19 mouse cellular contexts compared by ENCODE assay signal in the genomic region with DNA sequence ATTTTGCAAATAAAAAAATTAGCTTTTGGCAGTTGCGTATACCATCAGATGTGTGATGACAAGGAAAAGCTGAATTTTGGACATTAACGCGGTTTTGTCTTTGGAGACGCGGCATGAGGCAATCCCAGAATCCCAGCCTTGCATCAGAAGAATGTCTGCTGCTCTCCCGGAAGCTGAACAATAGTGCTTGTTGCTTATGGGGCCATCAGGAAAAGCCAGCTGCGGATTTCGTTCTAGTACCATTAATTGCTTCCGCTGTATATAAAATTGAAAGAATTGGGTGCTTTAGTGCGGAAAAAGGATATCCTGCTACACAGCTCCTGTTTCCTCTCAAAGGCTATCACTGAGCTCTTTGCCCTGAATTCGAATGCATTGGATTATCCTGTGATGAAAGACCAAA. TPM values are rescaled to one million over a fixed set of nuclear protein-coding genes. Genes with fewer than 3 reads are reported as not detected.
DNase-seq lines count a peak whose midpoint lies in the region; ATAC-seq and TF ChIP-seq lines count a peak whose summit lies in the region.
"Had no signal": no experiment of that assay in that cellular context is flagged by ENCODE, and none has a peak within 500 bp of the region (broad histone marks: within the 10 kb centered on the region; RNA-seq: fewer than 3 reads in every experiment).

No protein-coding gene starts in this region.

- no peak overlapping the region for H3K4me2 ChIP-seq in forebrain, embryonic 15.5 days (replicated peaks)
- no peak overlapping the region for H3K4me2 ChIP-seq in forebrain, embryonic 12.5 days
- H3K4me2 ChIP-seq in lung, embryonic 14.5 days = peak overlapping the region; percentile 38
- H3K4me2 ChIP-seq: embryonic facial prominence, embryonic 15.5 days; kidney, embryonic 15.5 days; liver, embryonic 12.5 days; neural tube, embryonic 13.5 days had no signal

- H3K9ac ChIP-seq in forebrain, embryonic 15.5 days (replicated peaks) = 0 out of 2 replicates have a peak overlapping the region, but pooled peaks have one; percentile 7
- H3K9ac ChIP-seq in forebrain, embryonic 12.5 days = no peak overlapping the region
- H3K9ac ChIP-seq in lung, embryonic 14.5 days = no peak overlapping the region
- H3K9ac ChIP-seq: embryonic facial prominence, embryonic 15.5 days; kidney, embryonic 15.5 days; liver, embryonic 12.5 days; neural tube, embryonic 13.5 days had no signal

- H3K4me3 ChIP-seq in forebrain, embryonic 15.5 days = no peak overlapping the region
- no peak overlapping the region for H3K4me3 ChIP-seq in forebrain, embryonic 12.5 days (replicated peaks)
- H3K4me3 ChIP-seq in lung, embryonic 14.5 days (ENCODE audit: low read depth, low read length) = no peak overlapping the region
- H3K4me3 ChIP-seq: embryonic facial prominence, embryonic 15.5 days; hindbrain, embryonic 10.5 days; kidney, embryonic 15.5 days; liver, embryonic 12.5 days; neural tube, embryonic 13.5 days had no signal

- H3K27ac ChIP-seq in forebrain, embryonic 15.5 days (replicated peaks) = no peak overlapping the region
- no peak overlapping the region for H3K27ac ChIP-seq in forebrain, embryonic 12.5 days
- H3K27ac ChIP-seq in lung, embryonic 14.5 days (ENCODE audit: low read depth) = peak overlapping the region; percentile 52; the same call in 1 of the 2 replicates
- H3K27ac ChIP-seq: embryonic facial prominence, embryonic 15.5 days; hindbrain, embryonic 10.5 days; kidney, embryonic 15.5 days; liver, embryonic 12.5 days; neural tube, embryonic 13.5 days had no signal

- WGBS in forebrain, embryonic 15.5 days = 57% methylated on average over 11 of the region's 11 CpGs
- 66% methylated on average over 11 of the region's 11 CpGs for WGBS in forebrain, embryonic 12.5 days
- 35% methylated on average over 11 of the region's 11 CpGs for WGBS in lung, embryonic 14.5 days

- peaks cover 19% of the 10 kb centered on the region for H3K4me1 ChIP-seq in forebrain, embryonic 15.5 days
- H3K4me1 ChIP-seq in forebrain, embryonic 12.5 days = peaks cover 20% of the 10 kb centered on the region
- H3K4me1 ChIP-seq in lung, embryonic 14.5 days (ENCODE audit: insufficient read depth) = peaks cover 5% of the 10 kb centered on the region; the same call in 1 of the 2 replicates

- DNase-seq in lung, embryonic 14.5 days = peak; percentile 83
- DNase-seq in lung, postnatal 36 days = no peak
- peak; percentile 63 for DNase-seq in MN1 (ENCODE audit: low spot score)
- peak; percentile 34 to 58 for DNase-seq in lung, postnatal 4 days
- DNase-seq in urinary bladder, postnatal 14 days (ENCODE audit: low spot score) = no peak
- DNase-seq: adrenal gland, postnatal 10 days; cerebellum, adult 8-10 months; heart, adult 18-20 months; layer of hippocampus, postnatal 36 days; spleen, adult 18-20 months; thymus, postnatal 25 days had no signal

- TF ChIP-seq CTCF in lung, embryonic 14.5 days (IDR thresholded peaks at IDR 0.05; ENCODE audit: low read depth) = no peak

- H3K36me3 ChIP-seq in forebrain, embryonic 15.5 days = no peaks in the 10 kb centered on the region
- H3K36me3 ChIP-seq in forebrain, embryonic 12.5 days (replicated peaks) = no peaks in the 10 kb centered on the region
- H3K36me3 ChIP-seq in lung, embryonic 14.5 days (ENCODE audit: insufficient read depth) = no peaks in the 10 kb centered on the region
- H3K36me3 ChIP-seq: embryonic facial prominence, embryonic 15.5 days; hindbrain, embryonic 10.5 days; kidney, embryonic 15.5 days; liver, embryonic 12.5 days; neural tube, embryonic 13.5 days had no signal

- H3K9me3 ChIP-seq in forebrain, embryonic 15.5 days = no peaks in the 10 kb centered on the region
- H3K9me3 ChIP-seq in forebrain, embryonic 12.5 days = no peaks in the 10 kb centered on the region
- H3K9me3 ChIP-seq in lung, embryonic 14.5 days (ENCODE audit: low read depth, low read length) = no peaks in the 10 kb centered on the region
- H3K9me3 ChIP-seq: embryonic facial prominence, embryonic 15.5 days; hindbrain, embryonic 10.5 days; kidney, embryonic 15.5 days; liver, embryonic 12.5 days; neural tube, embryonic 13.5 days had no signal

- H3K27me3 ChIP-seq in forebrain, embryonic 15.5 days = no peaks in the 10 kb centered on the region
- no peaks in the 10 kb centered on the region for H3K27me3 ChIP-seq in forebrain, embryonic 12.5 days
- no peaks in the 10 kb centered on the region for H3K27me3 ChIP-seq in lung, embryonic 14.5 days (ENCODE audit: insufficient read depth, low read length)
- H3K27me3 ChIP-seq: embryonic facial prominence, embryonic 15.5 days; neural tube, embryonic 13.5 days had no signal

- no peak for ATAC-seq in forebrain, embryonic 15.5 days (replicated peaks)
- no peak for ATAC-seq in forebrain, embryonic 12.5 days (ENCODE audit: low FRiP score)
- 0 out of 2 replicates have a peak, but pooled peaks have one; percentile 37 for ATAC-seq in lung, embryonic 14.5 days (ENCODE audit: insufficient read depth)
- ATAC-seq: liver, embryonic 12.5 days had no signal

RNA-seq across cellular contexts. Expression of a gene that starts 8.8 kb away (rescaled TPM):
- 23.4 and 24.7 TPM in 2 replicates for polyA plus RNA-seq in forebrain, embryonic 15.5 days (2015; fragmentation: Nextera tagmentation; extraction: Ambion mirVana)
- polyA plus RNA-seq in forebrain, embryonic 12.5 days (2016; fragmentation: Nextera tagmentation; extraction: Ambion mirVana) = 47.5 and 49.5 TPM in 2 replicates
- polyA plus RNA-seq in lung, embryonic 14.5 days (2014; fragmentation: Nextera tagmentation; extraction: Ambion mirVana) = 51.1 and 52.7 TPM in 2 replicates

RNA-seq across cellular contexts. Expression of a gene that starts 10.7 kb away (rescaled TPM):
- polyA plus RNA-seq in forebrain, embryonic 15.5 days (2015; fragmentation: Nextera tagmentation; extraction: Ambion mirVana) = not detected in 2 replicates
- polyA plus RNA-seq in forebrain, embryonic 12.5 days (2016; fragmentation: Nextera tagmentation; extraction: Ambion mirVana) = not detected in 2 replicates
- not detected in 2 replicates for polyA plus RNA-seq in lung, embryonic 14.5 days (2014; fragmentation: Nextera tagmentation; extraction: Ambion mirVana)
- polyA plus RNA-seq: embryonic facial prominence, embryonic 15.5 days; heart, embryonic 16.5 days; hindbrain, embryonic 10.5 days; kidney, embryonic 15.5 days; liver, embryonic 12.5 days; neural tube, embryonic 13.5 days had no signal

Comparison
In these comparisons a context has a peak if more than half of its experiments do, and no peak if none do; other contexts are left out.
1. DNase-seq: peak in lung, embryonic 14.5 days (single experiment), MN1 (single experiment) and lung, postnatal 4 days (2 of 2); none in lung, postnatal 36 days (single experiment) and urinary bladder, postnatal 14 days (single experiment).